Mouse (Mus musculus) spleen, adult 2 months (tissue): ENCODE results near the gene Abca1.

ENCODE experiments used
- CTCF ChIP-seq: fragments of 200-500 bp; IDR thresholded peaks from 2 replicates; pipeline ENCODE4 v1.5.1; 2011; ENCODE audit warnings: mild to moderate bottlenecking, inconsistent platforms; ENCODE audit not compliant: insufficient read depth, insufficient read length, insufficient replicate concordance; ENCODE audit errors: extremely low read depth
- POLR2A ChIP-seq: fragments of 200-500 bp; IDR thresholded peaks from 2 replicates; pipeline ENCODE4 v1.6.1; 2011; ENCODE audit warnings: low read depth, low read length, inconsistent platforms

DNA sequence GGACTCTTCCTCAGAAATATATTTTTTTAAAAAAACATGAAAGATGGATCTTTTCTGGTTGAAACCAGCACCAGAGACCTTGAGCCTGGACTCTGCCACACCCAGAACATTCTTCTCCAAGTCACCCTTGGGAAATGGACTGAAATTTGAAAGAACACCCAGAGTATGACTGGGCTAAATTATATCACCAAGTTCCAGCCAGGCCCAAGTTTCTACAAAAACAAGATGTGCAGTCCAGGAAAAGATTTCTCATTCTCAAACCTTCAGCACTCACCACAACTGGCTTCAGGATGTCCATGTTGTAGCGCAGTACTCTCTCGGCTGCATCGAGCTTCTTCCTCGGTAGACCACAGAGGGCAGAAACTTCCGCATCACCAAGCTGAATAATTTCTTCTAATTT is 53.0 kb downstream of the Abca1 start:
- TF ChIP-seq CTCF: no peak
- TF ChIP-seq POLR2A: no peak
